Mouse (Mus musculus) lung, postnatal 0 days (tissue): ENCODE measurements around the gene Sds.

Experiments
- CTCF ChIP-seq: IDR thresholded peaks from 2 replicates; pipeline ENCODE4 v1.5.1; 2016; ENCODE audit warnings: antibody characterized with exemption, mild to moderate bottlenecking
- EP300 ChIP-seq: IDR thresholded peaks from 2 replicates; pipeline ENCODE4 v1.6.1; 2016; ENCODE audit warnings: antibody characterized with exemption, mild to moderate bottlenecking, control low read depth

DNA sequence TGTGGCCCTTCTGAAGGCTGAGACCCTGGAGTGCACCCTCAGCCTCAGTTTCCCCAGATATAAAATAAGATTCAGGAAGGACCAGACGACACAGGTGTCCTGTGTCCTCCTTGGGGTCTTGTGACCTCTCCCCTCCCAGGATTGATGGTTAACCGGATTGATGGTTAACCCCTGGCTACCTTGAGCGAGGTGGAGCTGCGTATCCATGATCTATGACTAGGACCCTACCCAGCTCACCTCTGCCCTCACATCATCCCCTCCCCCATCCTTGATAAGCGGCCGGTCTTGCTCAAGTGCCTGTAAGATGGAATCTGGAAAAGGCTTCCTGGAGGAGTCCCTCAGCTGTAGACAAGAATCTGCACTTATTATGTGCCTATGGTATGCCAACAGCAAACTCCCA lies 7.5 kb upstream of the Sds start:
- no peak for TF ChIP-seq EP300
- TF ChIP-seq CTCF: no peak
